Mouse (Mus musculus) stomach, embryonic 14.5 days (tissue): ENCODE measurements at regions not wholly inside any gene's neighbourhood (a gene's known extent, or its start where the extent isn't known, plus 50 kb on each side); places are given as distances from the start of the nearest gene placed in this dataset.

ENCODE experiments used
- ATAC-seq: fragments of 200-750 bp; cut with Nextera tagmentation; 2 replicates; pipeline ENCODE4 v1.8.0; 2017; ENCODE audit warnings: low read depth, moderate TSS enrichment; ENCODE audit not compliant: insufficient number of reproducible peaks, insufficient read depth, low FRiP score
- H3K27ac ChIP-seq: fragments of 300-500 bp; sonication (generic); 2 replicates; pipeline ENCODE4 v1.5.1; 2014; ENCODE audit warnings: mild to moderate bottlenecking, low read length, moderate library complexity, mixed read lengths
- H3K27me3 ChIP-seq: fragments of 300-500 bp; sonication (generic); 2 replicates; pipeline ENCODE4 v1.6.1; 2014; ENCODE audit warnings: low read length, control low read depth, mixed read lengths; ENCODE audit not compliant: control insufficient read depth, insufficient read depth
- H3K36me3 ChIP-seq: fragments of 300-500 bp; sonication (generic); 2 replicates; pipeline ENCODE4 v1.6.1; 2014; ENCODE audit warnings: mild to moderate bottlenecking, control low read depth, low read length, moderate library complexity, mixed read lengths; ENCODE audit not compliant: control insufficient read depth, insufficient read depth
- H3K4me1 ChIP-seq: fragments of 300-500 bp; sonication (generic); 2 replicates; pipeline ENCODE4 v1.6.1; 2014; ENCODE audit warnings: low read length, control low read depth, mixed read lengths; ENCODE audit not compliant: control insufficient read depth, insufficient read depth
- H3K4me2 ChIP-seq: fragments of 300-500 bp; sonication (generic); replicated peaks from 2 replicates; pipeline ENCODE4 v1.6.1; 2014; ENCODE audit warnings: low read depth, low read length, control low read depth
- H3K4me3 ChIP-seq: fragments of 300-500 bp; sonication (generic); 2 replicates; pipeline ENCODE4 v1.5.1; 2014; ENCODE audit warnings: low read depth, low read length, control low read depth
- H3K9ac ChIP-seq: fragments of 300-500 bp; sonication (generic); replicated peaks from 2 replicates; pipeline ENCODE4 v1.6.1; 2014; ENCODE audit warnings: low read depth, mild to moderate bottlenecking, control low read depth, low read length, moderate library complexity, mixed read lengths
- H3K9me3 ChIP-seq: fragments of 300-500 bp; sonication (generic); 2 replicates; pipeline ENCODE4 v1.6.1; 2016; ENCODE audit warnings: low read depth, low read length, control low read depth; ENCODE audit not compliant: control insufficient read depth
- WGBS: fragments of 180-500 bp; shearing (Covaris S2); extraction: QIAGEN DNeasy Blood & Tissue Kit; methylation state at CpG from one replicate; pipeline ENCODE4 v1.1.7; 2014; 5-methylcytosine and 5-hydroxymethylcytosine counted together

DNA sequence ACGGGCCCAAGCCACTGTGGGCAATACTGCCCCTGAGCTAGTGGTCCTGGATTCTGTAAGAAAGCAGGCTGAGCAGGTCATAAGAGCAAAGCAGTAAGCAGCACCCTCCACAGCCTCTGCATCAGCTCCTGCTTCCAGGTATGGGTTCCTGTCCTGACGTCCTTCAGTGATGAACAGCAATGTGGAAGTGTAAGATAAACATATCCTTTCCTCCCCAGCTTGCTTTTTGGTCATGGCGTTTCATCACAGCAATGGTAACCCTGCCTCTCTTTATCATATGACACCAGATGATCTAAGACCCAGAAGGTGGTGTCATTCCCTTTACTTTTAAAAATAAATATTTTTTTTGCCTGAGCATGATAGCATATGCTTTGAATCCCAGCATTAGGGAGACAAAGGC lies 138.9 kb upstream of the Lhx1 start:
- Histone ChIP-seq H3K9ac (no peak overlapping the region), H3K4me2 (no peak overlapping the region), H3K4me3 (no peak overlapping the region), H3K4me1 (no peaks in the 10 kb centered on the region), H3K27ac (no peak overlapping the region), H3K27me3 (no peaks in the 10 kb centered on the region), H3K36me3 (no peaks in the 10 kb centered on the region), H3K9me3 (no peaks in the 10 kb centered on the region)
- 47% methylated on average over 3 of the region's 3 CpGs for WGBS
- ATAC-seq, result no peak

GRCm38 (mm10) chr11:84661981-84662380 lies 136.6 kb upstream of the Lhx1 start:
- no peaks in the 10 kb centered on the region for H3K9me3 ChIP-seq
- H3K4me1 ChIP-seq, result no peaks in the 10 kb centered on the region
- no peak overlapping the region for H3K4me2 ChIP-seq
- H3K27me3 ChIP-seq, result no peaks in the 10 kb centered on the region
- no peak overlapping the region for H3K4me3 ChIP-seq
- H3K9ac ChIP-seq, result no peak overlapping the region
- WGBS, result 13% methylated on average over 7 of the region's 7 CpGs
- no peak for ATAC-seq
- H3K27ac ChIP-seq, result no peak overlapping the region
- H3K36me3 ChIP-seq, result no peaks in the 10 kb centered on the region

- ATAC-seq, result no peak
- H3K9me3 ChIP-seq, result no peaks in the 10 kb centered on the region
- 41% methylated on average over 8 of the region's 8 CpGs for WGBS
Observed at GRCm38 (mm10) chr11:84660877-84661276, 135.5 kb upstream of the Lhx1 start.

GRCm38 (mm10) chr11:84659370-84659937 lies 134.1 kb upstream of the Lhx1 start:
- ATAC-seq, result no peak
- H3K36me3 ChIP-seq, result no peaks in the 10 kb centered on the region
- H3K9ac ChIP-seq, result no peak overlapping the region
- no peaks in the 10 kb centered on the region for H3K27me3 ChIP-seq
- H3K4me1 ChIP-seq, result no peaks in the 10 kb centered on the region
- no peak overlapping the region for H3K4me3 ChIP-seq
- H3K27ac ChIP-seq, result no peak overlapping the region
- WGBS, result 72% methylated on average over 7 of the region's 7 CpGs
- H3K9me3 ChIP-seq, result no peaks in the 10 kb centered on the region
- no peak overlapping the region for H3K4me2 ChIP-seq

More at GRCm38 (mm10) chr11:84660877-84661276, 135.5 kb upstream of the Lhx1 start:
- H3K4me3 ChIP-seq, result no peak overlapping the region
- H3K4me1 ChIP-seq, result no peaks in the 10 kb centered on the region
- no peak overlapping the region for H3K9ac ChIP-seq
- no peak overlapping the region for H3K4me2 ChIP-seq
- H3K27ac ChIP-seq, result no peak overlapping the region
- no peaks in the 10 kb centered on the region for H3K27me3 ChIP-seq
- H3K36me3 ChIP-seq, result no peaks in the 10 kb centered on the region

GRCm38 (mm10) chr11:84653481-84653880 lies 128.1 kb upstream of the Lhx1 start:
- no peak for ATAC-seq

DNA sequence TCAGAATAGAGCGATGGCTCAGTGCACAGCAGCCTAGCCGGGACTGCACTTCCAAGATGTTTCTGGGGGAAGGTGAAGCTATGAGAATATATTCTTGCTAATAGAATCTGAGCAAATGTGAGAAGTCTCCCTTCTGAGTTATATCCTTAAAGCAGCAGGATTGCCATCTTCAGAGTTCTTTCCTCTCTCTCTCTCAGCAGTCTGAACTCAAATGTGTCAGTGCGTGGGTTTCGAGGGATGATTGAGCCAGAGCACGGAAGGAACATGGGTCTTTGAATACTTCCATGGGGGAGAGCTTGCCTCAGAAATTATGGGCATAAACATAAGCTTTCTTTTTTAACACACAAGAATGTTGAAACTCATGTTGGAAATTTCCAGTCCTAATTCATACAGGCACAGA lies 123.6 kb upstream of the Lhx1 start:
- Histone ChIP-seq H3K4me3 (no peak overlapping the region), H3K36me3 (no peaks in the 10 kb centered on the region), H3K9ac (no peak overlapping the region), H3K27me3 (no peaks in the 10 kb centered on the region), H3K4me1 (no peaks in the 10 kb centered on the region), H3K9me3 (no peaks in the 10 kb centered on the region), H3K4me2 (no peak overlapping the region), H3K27ac (no peak overlapping the region)
- no peak for ATAC-seq
- WGBS, result 85% methylated on average over 5 of the region's 5 CpGs

More at GRCm38 (mm10) chr11:84653481-84653880, 128.1 kb upstream of the Lhx1 start:
- no peaks in the 10 kb centered on the region for H3K36me3 ChIP-seq
- no peak overlapping the region for H3K4me3 ChIP-seq
- no peak overlapping the region for H3K27ac ChIP-seq
- no peaks in the 10 kb centered on the region for H3K27me3 ChIP-seq
- no peaks in the 10 kb centered on the region for H3K4me1 ChIP-seq
- H3K9me3 ChIP-seq, result no peaks in the 10 kb centered on the region
- 25% methylated on average over 8 of the region's 8 CpGs for WGBS
- H3K4me2 ChIP-seq, result no peak overlapping the region
- no peak overlapping the region for H3K9ac ChIP-seq

DNA sequence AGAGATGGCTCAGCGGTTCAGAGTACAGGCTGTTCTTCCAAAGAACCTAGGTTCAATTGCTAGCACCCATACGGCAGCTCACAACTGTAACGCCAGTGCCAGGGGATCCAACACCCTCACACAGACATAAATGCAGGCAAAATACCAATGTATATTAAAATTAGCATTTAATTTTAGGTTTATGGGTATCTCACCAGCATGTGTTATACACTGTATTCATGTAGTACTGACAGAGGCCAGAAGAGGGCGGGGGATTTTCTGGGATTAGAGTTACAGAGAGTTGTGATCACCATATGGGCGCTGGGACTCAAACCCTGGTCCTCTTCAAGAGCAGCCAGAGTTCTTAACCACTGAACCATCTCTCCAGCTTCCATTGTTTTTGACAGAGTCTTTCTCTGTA lies 121.8 kb upstream of the Lhx1 start:
- H3K4me2 ChIP-seq, result no peak overlapping the region
- H3K9me3 ChIP-seq, result no peaks in the 10 kb centered on the region
- H3K4me3 ChIP-seq, result no peak overlapping the region
- no peak for ATAC-seq
- H3K27ac ChIP-seq, result no peak overlapping the region
- WGBS, result 89% methylated on average over 5 of the region's 5 CpGs
- no peaks in the 10 kb centered on the region for H3K4me1 ChIP-seq
- no peak overlapping the region for H3K9ac ChIP-seq
- peaks cover 11% of the 10 kb centered on the region; the same call in 1 of the 2 replicates for H3K27me3 ChIP-seq
- no peaks in the 10 kb centered on the region for H3K36me3 ChIP-seq

GRCm38 (mm10) chr11:84643107-84643372 lies 117.7 kb upstream of the Lhx1 start:
- ATAC-seq, result no peak
- Histone ChIP-seq H3K27me3 (peaks cover 17% of the 10 kb centered on the region), H3K27ac (no peak overlapping the region), H3K4me3 (no peak overlapping the region), H3K9ac (no peak overlapping the region), H3K4me2 (no peak overlapping the region; the same call in 1 of the 2 replicates), H3K4me1 (no peaks in the 10 kb centered on the region), H3K36me3 (no peaks in the 10 kb centered on the region), H3K9me3 (no peaks in the 10 kb centered on the region)
- WGBS, result 39% methylated on average over 5 of the region's 5 CpGs
